Mouse (Mus musculus): Measurements from ENCODE around the gene Fastkd1. TPM values are rescaled to one million over a fixed set of nuclear protein-coding genes. Genes with fewer than 3 reads are reported as not detected.

The Fastkd1 gene
- total and polyA plus RNA-seq, 3 experiments = 15.3 to 19.1 (median 18.5) TPM

GRCm38 (mm10) chr2:69722650-69723518 lies 9.6 kb upstream of the Fastkd1 start:
- dilution Hi-C loops (cut with MboI; ENCODE audit: extremely low pct_ligation_motif_present, extremely low pct_unique_long_range_greater_than_20kb, low sequenced_read_pairs) (no loop called here), in situ Hi-C loops (cut with MboI; ENCODE audit: low pct_ligation_motif_present, low pct_unique_long_range_greater_than_20kb, low sequenced_read_pairs) (no loop called here)
- Histone ChIP-seq H3K4me1 (ENCODE audit: control insufficient read depth in 1 of 2, insufficient read depth in 2 of 2) (peaks cover 0 to 24% of the 10 kb centered on the region in 2 experiments; a peak in 2 of 4 replicates), H3K9ac (ENCODE audit: insufficient read depth, low read depth) (peak overlapping the region; percentile 94), H3K27me3 (replicated peaks) (peaks cover 2% of the 10 kb centered on the region), H3K79me2 (replicated peaks; ENCODE audit: control insufficient read depth, extremely low read depth, insufficient read depth, poor library complexity, severe bottlenecking) (peaks cover 36% of the 10 kb centered on the region), H3K4me2 (ENCODE audit: insufficient read depth, low read depth, poor library complexity, severe bottlenecking) (peak overlapping the region; percentile 98), H3K9me3 (replicated peaks; ENCODE audit: low read length) (no peaks in the 10 kb centered on the region), H3K4me3 (replicated peaks in 1 of 3; ENCODE audit: low read depth in 2 of 3, low read length in 2 of 3, poor library complexity in 1 of 3) (peak overlapping the region; percentile 77 to 99 (median 80)), H3K27ac (ENCODE audit: insufficient read depth, low read depth) (peak overlapping the region; percentile 66), H3K36me3 (replicated peaks in 1 of 2; ENCODE audit: control insufficient read depth in 1 of 2, insufficient read depth in 1 of 2, low read length in 1 of 2) (peaks cover 0 to 3% of the 10 kb centered on the region in 2 experiments)
- peak; percentile 93 for DNase-seq (ENCODE audit: extremely low read depth)
- peak; percentile 52; the same call in 1 of the 2 replicates for TF ChIP-seq MAZ (IDR thresholded peaks at IDR 0.05; ENCODE audit: low read depth, low read length)
- no peak for TF ChIP-seq ZKSCAN1 (IDR thresholded peaks at IDR 0.05; ENCODE audit: borderline replicate concordance, low read depth, low read length)
- TF ChIP-seq SMC3 (IDR thresholded peaks at IDR 0.05; ENCODE audit: low read depth, low read length) = no peak
- TF ChIP-seq MEF2A (IDR thresholded peaks at IDR 0.05; ENCODE audit: borderline replicate concordance, low read depth, low read length) = peak; percentile 26; the same call in 1 of the 2 replicates
- TF ChIP-seq NRF1 (IDR thresholded peaks at IDR 0.05; ENCODE audit: low read depth, low read length) = no peak; the same call in none of the 2 replicates
- 0 out of 2 replicates have a peak, but pooled peaks have one; percentile 28 for TF ChIP-seq UBTF (IDR thresholded peaks at IDR 0.05; ENCODE audit: low read depth, low read length)
- TF ChIP-seq ZMIZ1 (IDR thresholded peaks at IDR 0.05; ENCODE audit: low read depth, low read length) = peak; percentile 73; the same call in 1 of the 2 replicates
- TF ChIP-seq USF1 (IDR thresholded peaks at IDR 0.05; ENCODE audit: low read depth, low read length) = no peak
- TF ChIP-seq KAT2A (IDR thresholded peaks at IDR 0.05; ENCODE audit: insufficient replicate concordance, low read length) = peak; percentile 91; the same call in 1 of the 2 replicates
- TF ChIP-seq POLR2A (IDR thresholded peaks at IDR 0.05; ENCODE audit: low read depth, low read length) = peak; percentile 84
- TF ChIP-seq CHD2 (IDR thresholded peaks at IDR 0.05; ENCODE audit: low read length) = peak; percentile 92
- TF ChIP-seq POLR2AphosphoS2 (IDR thresholded peaks at IDR 0.05; ENCODE audit: low read depth, low read length) = peak; percentile 83; the same call in 1 of the 2 replicates
- peak; percentile 62 for TF ChIP-seq ELF1 (IDR thresholded peaks at IDR 0.05; ENCODE audit: low read depth, low read length)
- no peak for TF ChIP-seq ZC3H11A (IDR thresholded peaks at IDR 0.05; ENCODE audit: low read depth, low read length)
- no peak for TF ChIP-seq RAD21 (IDR thresholded peaks at IDR 0.05; ENCODE audit: low read depth, low read length)
- TF ChIP-seq RCOR1 (conservative IDR thresholded peaks at IDR 0.05; ENCODE audit: low read depth, low read length) = no peak; the same call in 1 of the 2 replicates
- peak; percentile 91 for TF ChIP-seq MAX (IDR thresholded peaks at IDR 0.05; ENCODE audit: low read length)
- peak; percentile 90 for TF ChIP-seq MXI1 (IDR thresholded peaks at IDR 0.05; ENCODE audit: low read depth, low read length)
- TF ChIP-seq PAX5 (IDR thresholded peaks at IDR 0.05; ENCODE audit: low read length) = no peak
- TF ChIP-seq MYC (IDR thresholded peaks at IDR 0.05; ENCODE audit: low read depth, low read length) = peak; percentile 84
- 0 out of 2 replicates have a peak, but pooled peaks have one; percentile 65 for TF ChIP-seq E2F4 (IDR thresholded peaks at IDR 0.05; ENCODE audit: insufficient replicate concordance, low read depth, low read length)
- no peak for TF ChIP-seq USF2 (conservative IDR thresholded peaks at IDR 0.05; ENCODE audit: low read depth, low read length)
- TF ChIP-seq TBP (conservative IDR thresholded peaks at IDR 0.05; ENCODE audit: low read depth, low read length) = peak; percentile 67; the same call in 1 of the 2 replicates
- TF ChIP-seq NELFE (IDR thresholded peaks at IDR 0.05; ENCODE audit: low read depth, low read length) = peak; percentile 89
- 0 out of 2 replicates have a peak, but pooled peaks have one; percentile 18 for TF ChIP-seq JUN (IDR thresholded peaks at IDR 0.05; ENCODE audit: insufficient read depth, low read depth, low read length)
- TF ChIP-seq TCF12 (IDR thresholded peaks at IDR 0.05; ENCODE audit: low read depth, low read length) = peak; percentile 79
- peak; percentile 95 for TF ChIP-seq HCFC1 (IDR thresholded peaks at IDR 0.05; ENCODE audit: low read depth, low read length)
- peak; percentile 42; the same call in 1 of the 2 replicates for TF ChIP-seq ETS1 (conservative IDR thresholded peaks at IDR 0.05; ENCODE audit: low read depth, low read length)
- TF ChIP-seq BHLHE40 (IDR thresholded peaks at IDR 0.05; ENCODE audit: low read depth, low read length) = no peak
- TF ChIP-seq ZNF384 (IDR thresholded peaks at IDR 0.05; ENCODE audit: low read depth, low read length) = no peak
- TF ChIP-seq SIN3A (IDR thresholded peaks at IDR 0.05; ENCODE audit: low read length) = peak; percentile 97
- TF ChIP-seq GABPA (IDR thresholded peaks at IDR 0.05; ENCODE audit: insufficient replicate concordance, low read depth, low read length) = peak; percentile 93
- TF ChIP-seq IRF4 (IDR thresholded peaks at IDR 0.05; ENCODE audit: low read depth, low read length) = peak; percentile 82
- TF ChIP-seq JUND (conservative IDR thresholded peaks at IDR 0.05; ENCODE audit: low read depth, low read length) = 0 out of 2 replicates have a peak, but pooled peaks have one; percentile 21
- TF ChIP-seq CHD1 (IDR thresholded peaks at IDR 0.05; ENCODE audit: low read depth, low read length) = no peak
- TF ChIP-seq MAFK (IDR thresholded peaks at IDR 0.05; ENCODE audit: insufficient replicate concordance, low read length) = peak; percentile 87
